Mouse (Mus musculus): ENCODE results near the gene Il17c. TPM values are rescaled to one million over a fixed set of nuclear protein-coding genes. Genes with fewer than 3 reads are reported as not detected.

The Il17c gene
- polyA plus RNA-seq, 1 experiment: 0.21 TPM

GRCm38 (mm10) chr8:122428163-122428562, 6.3 kb downstream of the Il17c start:
- Histone ChIP-seq H3K4me3 (ENCODE audit: insufficient read depth, low read length) (no peak overlapping the region), H3K4me1 (ENCODE audit: control insufficient read depth, insufficient read depth, low read length) (no peaks in the 10 kb centered on the region), H3K27ac (ENCODE audit: insufficient read depth, low read length) (no peak overlapping the region)
- TF ChIP-seq CTCF (IDR thresholded peaks at IDR 0.05; ENCODE audit: extremely low read depth, insufficient read depth, low read length) (no peak), POLR2A (IDR thresholded peaks at IDR 0.05; ENCODE audit: extremely low read depth, insufficient read depth, low read length) (no peak)

- no peak overlapping the region for H3K4me3 ChIP-seq (ENCODE audit: insufficient read depth, low read length)
- H3K4me1 ChIP-seq (ENCODE audit: control insufficient read depth, insufficient read depth, low read length): no peaks in the 10 kb centered on the region
- TF ChIP-seq POLR2A (IDR thresholded peaks at IDR 0.05; ENCODE audit: extremely low read depth, insufficient read depth, low read length): no peak
- no peak for TF ChIP-seq CTCF (IDR thresholded peaks at IDR 0.05; ENCODE audit: extremely low read depth, insufficient read depth, low read length)
- no peak overlapping the region for H3K27ac ChIP-seq (ENCODE audit: insufficient read depth, low read length)
These were observed 8.3 kb downstream of the Il17c start for GRCm38 (mm10) chr8:122430058-122430636.

- Histone ChIP-seq H3K4me1 (ENCODE audit: control insufficient read depth, insufficient read depth, low read length) (no peaks in the 10 kb centered on the region), H3K4me3 (ENCODE audit: insufficient read depth, low read length) (no peak overlapping the region), H3K27ac (ENCODE audit: insufficient read depth, low read length) (no peak overlapping the region)
- TF ChIP-seq CTCF (IDR thresholded peaks at IDR 0.05; ENCODE audit: extremely low read depth, insufficient read depth, low read length) (no peak), POLR2A (IDR thresholded peaks at IDR 0.05; ENCODE audit: extremely low read depth, insufficient read depth, low read length) (no peak)
These were observed 8.8 kb downstream of the Il17c start for GRCm38 (mm10) chr8:122430646-122431045.

GRCm38 (mm10) chr8:122431694-122432442, 10.0 kb downstream of the Il17c start:
- TF ChIP-seq POLR2A (IDR thresholded peaks at IDR 0.05; ENCODE audit: extremely low read depth, insufficient read depth, low read length) (no peak), CTCF (IDR thresholded peaks at IDR 0.05; ENCODE audit: extremely low read depth, insufficient read depth, low read length) (no peak)
- Histone ChIP-seq H3K4me1 (ENCODE audit: control insufficient read depth, insufficient read depth, low read length) (no peaks in the 10 kb centered on the region), H3K27ac (ENCODE audit: insufficient read depth, low read length) (no peak overlapping the region), H3K4me3 (ENCODE audit: insufficient read depth, low read length) (peak overlapping the region; percentile 24; the same call in 1 of the 2 replicates)

- Histone ChIP-seq H3K4me3 (ENCODE audit: insufficient read depth, low read length) (peak within 1 kb of the TSS; percentile 24; the same call in 1 of the 2 replicates), H3K4me1 (ENCODE audit: control insufficient read depth, insufficient read depth, low read length) (no peaks in the 10 kb centered on the region), H3K27ac (ENCODE audit: insufficient read depth, low read length) (0 out of 2 replicates have a peak within 1 kb of the TSS, but pooled peaks have one; percentile 33)
- TF ChIP-seq CTCF (IDR thresholded peaks at IDR 0.05; ENCODE audit: extremely low read depth, insufficient read depth, low read length) (no peak), POLR2A (IDR thresholded peaks at IDR 0.05; ENCODE audit: extremely low read depth, insufficient read depth, low read length) (0 out of 2 replicates have a peak, but pooled peaks have one; percentile 36)
These were observed 10.8 kb downstream of the Il17c start, which contains the start of gene Cyba for GRCm38 (mm10) chr8:122432443-122433268. Gene Cyba (minus strand): TSS chr8:122432930.

GRCm38 (mm10) chr8:122433269-122433905, 11.6 kb downstream of the Il17c start:
- Histone ChIP-seq H3K4me3 (ENCODE audit: insufficient read depth, low read length) (no peak overlapping the region), H3K27ac (ENCODE audit: insufficient read depth, low read length) (no peak overlapping the region), H3K4me1 (ENCODE audit: control insufficient read depth, insufficient read depth, low read length) (no peaks in the 10 kb centered on the region)
- TF ChIP-seq CTCF (IDR thresholded peaks at IDR 0.05; ENCODE audit: extremely low read depth, insufficient read depth, low read length) (no peak), POLR2A (IDR thresholded peaks at IDR 0.05; ENCODE audit: extremely low read depth, insufficient read depth, low read length) (no peak)

GRCm38 (mm10) chr8:122435375-122435774, 13.6 kb downstream of the Il17c start:
- Histone ChIP-seq H3K27ac (ENCODE audit: insufficient read depth, low read length) (no peak overlapping the region), H3K4me3 (ENCODE audit: insufficient read depth, low read length) (no peak overlapping the region), H3K4me1 (ENCODE audit: control insufficient read depth, insufficient read depth, low read length) (no peaks in the 10 kb centered on the region)
- TF ChIP-seq CTCF (IDR thresholded peaks at IDR 0.05; ENCODE audit: extremely low read depth, insufficient read depth, low read length) (peak; percentile 24; the same call in 1 of the 2 replicates), POLR2A (IDR thresholded peaks at IDR 0.05; ENCODE audit: extremely low read depth, insufficient read depth, low read length) (no peak)

GRCm38 (mm10) chr8:122436146-122436545, 14.3 kb downstream of the Il17c start:
- TF ChIP-seq CTCF (IDR thresholded peaks at IDR 0.05; ENCODE audit: extremely low read depth, insufficient read depth, low read length): no peak
- TF ChIP-seq POLR2A (IDR thresholded peaks at IDR 0.05; ENCODE audit: extremely low read depth, insufficient read depth, low read length): no peak
- H3K4me3 ChIP-seq (ENCODE audit: insufficient read depth, low read length): no peak overlapping the region
- H3K27ac ChIP-seq (ENCODE audit: insufficient read depth, low read length): no peak overlapping the region

GRCm38 (mm10) chr8:122436586-122437125, 14.8 kb downstream of the Il17c start:
- Histone ChIP-seq H3K4me1 (ENCODE audit: control insufficient read depth, insufficient read depth, low read length) (no peaks in the 10 kb centered on the region), H3K4me3 (ENCODE audit: insufficient read depth, low read length) (no peak overlapping the region), H3K27ac (ENCODE audit: insufficient read depth, low read length) (no peak overlapping the region)
- TF ChIP-seq POLR2A (IDR thresholded peaks at IDR 0.05; ENCODE audit: extremely low read depth, insufficient read depth, low read length) (no peak), CTCF (IDR thresholded peaks at IDR 0.05; ENCODE audit: extremely low read depth, insufficient read depth, low read length) (no peak)

More at GRCm38 (mm10) chr8:122436146-122436545, 14.3 kb downstream of the Il17c start:
- no peaks in the 10 kb centered on the region for H3K4me1 ChIP-seq (ENCODE audit: control insufficient read depth, insufficient read depth, low read length)

All from cortical plate, adult 2 months (tissue).